Mouse (Mus musculus): ENCODE results near the gene Sbp.

Sbp gene

GRCm38 (mm10) chr17:23992789-23993553 is 51.5 kb downstream of the Sbp start:
- peak in 1 of 2 experiments; percentile 14 for DNase-seq

- peak; percentile 90 to 92 for DNase-seq
Observed at GRCm38 (mm10) chr17:23993559-23994428, 52.3 kb downstream of the Sbp start.

GRCm38 (mm10) chr17:23994667-23995066 is 53.2 kb downstream of the Sbp start:
- DNase-seq = no peak
